Mouse (Mus musculus) skeletal muscle tissue, postnatal 0 days (tissue): ENCODE measurements around the gene Acadl. TPM values are rescaled to one million over a fixed set of nuclear protein-coding genes. Genes with fewer than 3 reads are reported as not detected.

Experiments
- polyA plus RNA-seq: library from polyadenylated mRNA; unstranded; fragments of >200 nt; fragmentation: Nextera tagmentation; extraction: Ambion mirVana; gene quantifications from 2 replicates; pipeline ENCODE4 v1.2.1, GENCODE M21; 2015

The Acadl gene
- polyA plus RNA-seq = 751 and 773 TPM in 2 replicates

DNA sequence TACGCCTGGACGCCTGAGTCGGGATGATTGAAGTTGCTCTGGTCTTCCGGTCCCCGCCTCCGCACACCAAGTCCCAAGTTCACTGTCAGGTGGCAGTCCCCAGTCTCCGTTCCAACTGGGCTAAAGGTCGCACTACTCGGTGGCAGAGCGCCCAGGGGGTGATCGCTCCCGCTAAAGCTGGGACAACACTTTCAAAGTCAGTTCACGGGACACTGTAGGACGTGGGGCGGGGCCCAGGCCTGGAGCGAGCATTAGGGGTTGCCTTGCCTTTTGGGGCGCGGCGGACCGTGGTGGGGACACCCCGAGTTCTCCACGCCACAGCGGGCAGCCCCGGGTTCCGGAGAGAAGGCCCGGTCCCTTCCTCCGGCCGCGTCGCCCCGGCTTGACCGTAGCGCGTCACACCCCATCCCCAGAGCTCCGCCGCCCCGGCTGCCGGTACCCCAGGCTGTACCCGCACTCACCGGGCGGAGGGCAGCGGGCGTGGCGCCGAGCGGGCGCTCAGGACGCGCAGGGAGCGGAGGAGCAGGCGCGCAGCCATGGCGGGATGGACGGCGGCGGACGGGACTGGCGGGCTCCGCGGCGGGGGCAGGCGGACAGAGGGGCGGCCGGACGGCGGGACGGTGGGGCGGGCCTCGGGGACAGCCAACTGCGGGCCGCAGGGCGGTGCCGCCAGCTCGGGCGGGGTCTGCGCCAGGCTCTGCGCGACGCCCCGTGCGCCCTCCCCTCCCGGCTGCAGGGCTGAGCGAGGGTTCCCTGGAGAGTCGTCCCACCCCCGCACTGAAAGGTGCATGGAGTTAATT lies at the start of gene Acadl:
TSS of gene Acadl (minus strand) at position 566 of the 800 bp plus-strand sequence.

DNA sequence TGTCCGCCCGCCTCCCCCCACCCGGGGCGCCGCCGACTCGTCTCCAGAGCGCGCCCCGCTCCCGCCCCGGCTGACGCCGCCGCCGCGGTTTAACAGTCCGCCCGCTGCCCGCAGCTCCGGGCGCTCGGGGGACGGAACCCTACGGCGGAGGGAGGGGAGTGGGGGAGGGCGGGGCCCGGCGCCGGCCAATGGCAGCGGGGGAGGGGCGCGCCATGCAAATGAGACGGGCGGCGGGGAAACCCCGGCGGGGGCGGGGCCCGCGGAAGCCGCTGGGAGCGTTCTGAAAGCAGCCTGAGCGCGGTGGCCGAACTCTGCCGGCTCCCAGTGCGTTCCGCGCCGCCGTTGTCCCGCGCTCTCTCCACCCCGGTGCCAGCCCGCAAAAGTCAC lies 45.6 kb downstream of the Acadl start, which contains the start of gene Kansl1l:
TSS of gene Kansl1l (minus strand) at position 110 of the 387 bp plus-strand sequence.

Other genes starting within 250 kb of the Acadl start
- 11.7 and 18.9 TPM in 2 replicates for gene Rpe, start 162.4 kb downstream of the Acadl start, polyA plus RNA-seq
- 8.8 and 11.1 TPM in 2 replicates for gene Kansl1l, start 45.7 kb downstream of the Acadl start, polyA plus RNA-seq
- gene Myl1, start 82.1 kb upstream of the Acadl start, polyA plus RNA-seq = 26,167 and 30,245 TPM in 2 replicates
- gene Lancl1, start 175.6 kb upstream of the Acadl start, polyA plus RNA-seq = 64.6 and 73.8 TPM in 2 replicates